Mouse (Mus musculus): ENCODE data around the gene Hoxa4. TPM values are rescaled to one million over a fixed set of nuclear protein-coding genes. Genes with fewer than 3 reads are reported as not detected.

Hoxa4 gene
- polyA plus RNA-seq, 1 experiment = not detected

DNA sequence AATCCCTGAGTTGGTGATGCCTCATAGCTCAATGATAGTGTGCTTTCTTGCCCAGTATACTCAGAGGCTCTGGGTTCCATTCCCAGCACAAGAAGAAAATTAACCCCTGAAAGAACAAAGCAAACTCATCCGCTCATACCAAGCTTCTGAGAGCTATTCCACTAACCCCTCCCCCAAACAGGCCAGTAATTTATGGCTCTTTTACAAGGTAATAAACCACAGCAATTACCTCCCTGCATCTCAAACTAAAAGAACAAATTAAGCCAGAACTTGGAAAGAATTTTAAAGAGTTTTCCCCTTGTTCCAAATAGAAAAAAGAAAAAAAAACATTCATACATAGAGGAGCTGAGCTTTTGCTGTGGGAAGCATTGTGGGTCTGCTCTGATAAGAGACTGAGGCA lies 8.8 kb downstream of the Hoxa4 start:
- Histone ChIP-seq H3K4me3 (ENCODE audit: insufficient read depth, low read length) (no peak overlapping the region), H3K4me1 (ENCODE audit: control insufficient read depth, insufficient read depth, low read length) (no peaks in the 10 kb centered on the region), H3K27ac (ENCODE audit: insufficient read depth, low read length) (no peak overlapping the region)
- TF ChIP-seq POLR2A (IDR thresholded peaks at IDR 0.05; ENCODE audit: extremely low read depth, insufficient read depth, low read length) (no peak), CTCF (IDR thresholded peaks at IDR 0.05; ENCODE audit: extremely low read depth, insufficient read depth, low read length) (no peak)

DNA sequence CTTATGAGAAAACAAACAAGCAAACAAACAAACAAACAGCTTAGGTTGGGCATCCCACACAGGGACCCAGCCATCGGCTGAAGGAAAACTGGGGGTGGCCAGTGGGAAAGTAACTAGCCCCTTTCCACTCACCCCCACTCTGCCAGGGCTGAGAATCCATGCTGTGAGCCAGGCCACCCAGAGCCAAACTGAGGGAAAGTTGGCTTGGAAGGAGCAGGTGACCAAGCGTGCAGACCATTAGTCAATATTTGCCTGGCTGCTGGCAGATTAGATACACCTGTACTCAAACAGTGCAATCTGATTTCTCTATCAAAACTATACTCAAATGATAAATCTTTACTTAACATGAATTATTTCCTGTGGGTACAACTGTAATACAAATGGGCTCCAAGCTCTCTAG lies 9.5 kb downstream of the Hoxa4 start:
- Histone ChIP-seq H3K4me1 (ENCODE audit: control insufficient read depth, insufficient read depth, low read length) (no peaks in the 10 kb centered on the region), H3K27ac (ENCODE audit: insufficient read depth, low read length) (no peak overlapping the region), H3K4me3 (ENCODE audit: insufficient read depth, low read length) (no peak overlapping the region)
- TF ChIP-seq POLR2A (IDR thresholded peaks at IDR 0.05; ENCODE audit: extremely low read depth, insufficient read depth, low read length) (no peak), CTCF (IDR thresholded peaks at IDR 0.05; ENCODE audit: extremely low read depth, insufficient read depth, low read length) (no peak)

DNA sequence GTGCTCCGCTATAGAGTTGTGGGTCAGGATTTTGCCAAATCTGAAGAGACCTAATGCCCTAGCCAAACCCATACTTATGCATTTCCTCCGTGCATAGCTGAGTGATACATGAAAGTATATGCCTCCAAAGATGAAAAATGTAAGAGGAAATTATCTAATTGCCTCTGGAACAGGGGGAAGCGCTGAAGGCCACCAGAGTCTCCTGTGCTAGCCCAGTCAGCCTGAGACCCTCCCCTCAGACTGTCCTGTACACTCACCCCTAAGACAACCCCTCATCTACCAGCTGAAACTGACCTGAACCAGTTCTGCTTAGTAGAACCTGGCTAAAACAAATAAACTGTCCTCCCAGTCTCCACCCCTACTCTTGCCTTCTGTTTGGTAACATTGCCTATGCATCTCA lies 10.8 kb downstream of the Hoxa4 start:
- Histone ChIP-seq H3K27ac (ENCODE audit: insufficient read depth, low read length) (no peak overlapping the region), H3K4me3 (ENCODE audit: insufficient read depth, low read length) (no peak overlapping the region), H3K4me1 (ENCODE audit: control insufficient read depth, insufficient read depth, low read length) (no peaks in the 10 kb centered on the region)
- TF ChIP-seq POLR2A (IDR thresholded peaks at IDR 0.05; ENCODE audit: extremely low read depth, insufficient read depth, low read length) (no peak), CTCF (IDR thresholded peaks at IDR 0.05; ENCODE audit: extremely low read depth, insufficient read depth, low read length) (no peak)

DNA sequence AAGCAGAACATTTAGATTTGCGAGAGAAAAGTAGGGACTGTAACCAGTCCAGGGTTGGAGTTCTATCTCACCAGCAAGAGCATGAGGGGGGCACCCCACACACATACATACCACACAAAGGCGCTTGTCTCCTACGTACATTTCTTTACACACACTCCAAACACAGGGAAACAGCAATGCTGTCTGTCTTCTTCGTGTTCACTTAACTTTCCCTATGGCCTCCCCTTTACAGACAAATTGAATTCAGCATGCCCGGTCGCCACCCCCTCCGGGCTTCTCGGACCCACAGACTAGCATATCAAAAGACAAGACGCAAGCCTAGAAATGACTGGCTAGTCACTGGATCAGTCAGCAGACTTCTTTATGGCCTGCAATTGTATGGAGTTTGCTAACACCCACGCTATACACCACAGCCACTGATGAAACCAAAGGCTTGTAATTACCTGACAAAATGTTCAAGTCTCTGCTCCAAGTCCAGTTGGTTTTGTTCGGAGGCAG lies 11.3 kb downstream of the Hoxa4 start:
- Histone ChIP-seq H3K4me3 (ENCODE audit: insufficient read depth, low read length) (no peak overlapping the region), H3K4me1 (ENCODE audit: control insufficient read depth, insufficient read depth, low read length) (no peaks in the 10 kb centered on the region), H3K27ac (ENCODE audit: insufficient read depth, low read length) (no peak overlapping the region)
- TF ChIP-seq POLR2A (IDR thresholded peaks at IDR 0.05; ENCODE audit: extremely low read depth, insufficient read depth, low read length) (no peak), CTCF (IDR thresholded peaks at IDR 0.05; ENCODE audit: extremely low read depth, insufficient read depth, low read length) (no peak)

- no peak for TF ChIP-seq POLR2A (IDR thresholded peaks at IDR 0.05; ENCODE audit: extremely low read depth, insufficient read depth, low read length)
- no peak for TF ChIP-seq CTCF (IDR thresholded peaks at IDR 0.05; ENCODE audit: extremely low read depth, insufficient read depth, low read length)
- Histone ChIP-seq H3K4me1 (ENCODE audit: control insufficient read depth, insufficient read depth, low read length) (no peaks in the 10 kb centered on the region), H3K27ac (ENCODE audit: insufficient read depth, low read length) (no peak overlapping the region), H3K4me3 (ENCODE audit: insufficient read depth, low read length) (no peak overlapping the region)
Observed at GRCm38 (mm10) chr6:52179690-52180089, 11.9 kb downstream of the Hoxa4 start.

GRCm38 (mm10) chr6:52178918-52179665 lies 12.5 kb downstream of the Hoxa4 start:
- H3K27ac ChIP-seq (ENCODE audit: insufficient read depth, low read length) = no peak overlapping the region
- no peak overlapping the region for H3K4me3 ChIP-seq (ENCODE audit: insufficient read depth, low read length)
- TF ChIP-seq CTCF (IDR thresholded peaks at IDR 0.05; ENCODE audit: extremely low read depth, insufficient read depth, low read length) (no peak), POLR2A (IDR thresholded peaks at IDR 0.05; ENCODE audit: extremely low read depth, insufficient read depth, low read length) (no peak)
- no peaks in the 10 kb centered on the region for H3K4me1 ChIP-seq (ENCODE audit: control insufficient read depth, insufficient read depth, low read length)

DNA sequence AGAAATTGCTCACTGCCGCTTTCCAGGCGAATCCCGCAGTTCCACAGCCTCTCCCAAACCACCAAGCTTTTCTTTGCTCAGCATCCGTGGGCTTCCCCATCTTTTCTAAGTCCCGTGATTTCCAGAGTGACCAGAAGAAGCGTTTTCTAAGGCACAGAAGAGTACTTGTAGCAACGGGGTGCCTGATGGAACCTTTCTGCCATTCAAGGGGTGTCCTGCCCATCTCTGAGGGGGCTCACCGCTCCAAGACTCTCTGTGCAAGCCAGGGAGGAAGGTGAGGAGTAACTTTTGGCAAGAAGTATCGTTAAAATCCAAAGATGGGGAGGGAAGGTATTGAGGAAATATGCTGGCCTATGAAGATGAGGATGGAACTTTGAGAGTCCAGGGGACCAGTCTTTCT lies 13.7 kb downstream of the Hoxa4 start:
- no peak overlapping the region for H3K27ac ChIP-seq (ENCODE audit: insufficient read depth, low read length)
- TF ChIP-seq CTCF (IDR thresholded peaks at IDR 0.05; ENCODE audit: extremely low read depth, insufficient read depth, low read length) (no peak), POLR2A (IDR thresholded peaks at IDR 0.05; ENCODE audit: extremely low read depth, insufficient read depth, low read length) (no peak)
- no peak overlapping the region for H3K4me3 ChIP-seq (ENCODE audit: insufficient read depth, low read length)
- H3K4me1 ChIP-seq (ENCODE audit: control insufficient read depth, insufficient read depth, low read length) = no peaks in the 10 kb centered on the region

DNA sequence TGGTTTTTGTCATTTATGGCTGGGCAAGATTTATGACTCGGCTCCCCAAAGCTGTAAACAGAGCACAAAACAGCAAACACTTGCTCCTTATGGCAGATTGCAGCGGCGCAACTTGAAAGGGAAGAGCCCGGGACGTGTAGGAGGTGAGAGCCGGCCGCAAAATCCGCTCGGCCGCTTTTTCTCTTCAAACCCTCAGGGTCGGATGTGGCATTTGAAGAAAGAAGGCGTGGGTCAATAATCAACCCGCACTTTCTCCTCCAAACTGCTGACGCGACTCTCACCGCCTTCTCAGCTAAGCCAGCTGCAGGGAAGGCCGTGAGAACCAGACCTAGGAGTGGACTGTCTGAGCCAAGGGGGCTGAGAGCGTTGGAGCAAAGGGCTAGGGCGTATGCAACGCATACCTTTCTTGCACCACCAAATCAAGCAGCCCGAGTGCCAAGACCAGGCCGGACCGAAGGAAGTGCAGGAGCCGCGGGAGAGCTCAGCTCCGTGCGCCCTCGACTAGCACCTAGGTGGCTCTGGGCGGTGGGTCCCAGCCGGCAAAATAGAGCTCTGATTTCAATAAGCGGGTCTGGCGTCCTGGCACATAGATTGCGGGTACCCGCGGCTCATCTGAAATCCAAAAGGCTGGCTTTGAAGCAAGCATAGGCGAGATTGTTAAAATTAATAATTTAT lies 14.4 kb downstream of the Hoxa4 start, which contains the start of gene 5730596B20Rik:
TSS of gene 5730596B20Rik (plus strand) at position 438 of the 675 bp plus-strand sequence.
- no peak for TF ChIP-seq CTCF (IDR thresholded peaks at IDR 0.05; ENCODE audit: extremely low read depth, insufficient read depth, low read length)
- Histone ChIP-seq H3K4me1 (ENCODE audit: control insufficient read depth, insufficient read depth, low read length) (no peaks in the 10 kb centered on the region), H3K27ac (ENCODE audit: insufficient read depth, low read length) (no peak within 1 kb of the TSS), H3K4me3 (ENCODE audit: insufficient read depth, low read length) (no peak within 1 kb of the TSS)

GRCm38 (mm10) chr6:52176391-52176790 lies 15.2 kb downstream of the Hoxa4 start:
- H3K27ac ChIP-seq (ENCODE audit: insufficient read depth, low read length) = no peak overlapping the region
- TF ChIP-seq POLR2A (IDR thresholded peaks at IDR 0.05; ENCODE audit: extremely low read depth, insufficient read depth, low read length) (no peak), CTCF (IDR thresholded peaks at IDR 0.05; ENCODE audit: extremely low read depth, insufficient read depth, low read length) (no peak)
- no peak overlapping the region for H3K4me3 ChIP-seq (ENCODE audit: insufficient read depth, low read length)
- H3K4me1 ChIP-seq (ENCODE audit: control insufficient read depth, insufficient read depth, low read length) = no peaks in the 10 kb centered on the region

DNA sequence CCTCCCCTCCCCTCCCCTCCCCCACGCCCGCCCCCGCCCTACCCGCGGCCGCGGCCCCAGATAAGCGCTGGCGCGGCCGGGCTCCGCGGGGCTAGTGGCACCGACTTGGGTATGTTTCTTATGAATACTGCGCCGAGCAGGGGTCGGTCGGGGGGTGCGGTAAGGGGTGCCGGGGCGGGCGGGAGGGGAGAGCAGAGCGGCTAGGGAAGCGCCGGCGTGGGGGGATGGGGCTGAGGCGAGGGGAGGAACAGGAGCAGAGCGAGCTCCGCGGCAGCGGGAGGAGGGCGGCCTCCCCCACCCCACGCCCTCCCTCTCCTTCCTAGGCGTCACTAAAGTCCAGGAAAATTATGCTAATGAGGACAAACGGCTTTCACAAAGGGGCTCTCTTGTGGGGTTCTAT lies 15.7 kb downstream of the Hoxa4 start:
- TF ChIP-seq POLR2A (IDR thresholded peaks at IDR 0.05; ENCODE audit: extremely low read depth, insufficient read depth, low read length) = no peak
- TF ChIP-seq CTCF (IDR thresholded peaks at IDR 0.05; ENCODE audit: extremely low read depth, insufficient read depth, low read length) = no peak
- Histone ChIP-seq H3K27ac (ENCODE audit: insufficient read depth, low read length) (no peak overlapping the region), H3K4me3 (ENCODE audit: insufficient read depth, low read length) (no peak overlapping the region), H3K4me1 (ENCODE audit: control insufficient read depth, insufficient read depth, low read length) (no peaks in the 10 kb centered on the region)
